Mouse (Mus musculus): ENCODE data around the gene Epha1.

Epha1 gene

GRCm38 (mm10) chr6:42372816-42373547 lies at the start of gene Epha1:
Gene Epha1 (minus strand): TSS chr6:42373268.
- DNase-seq (ENCODE audit: low spot score) = peak; percentile 46

GRCm38 (mm10) chr6:42421439-42421838 lies 48.4 kb upstream of the Epha1 start:
- peak; percentile 29 for DNase-seq (ENCODE audit: low spot score)

- DNase-seq (ENCODE audit: low spot score) = peak; percentile 36
These were observed 46.4 kb upstream of the Epha1 start for GRCm38 (mm10) chr6:42419443-42419842.

DNA sequence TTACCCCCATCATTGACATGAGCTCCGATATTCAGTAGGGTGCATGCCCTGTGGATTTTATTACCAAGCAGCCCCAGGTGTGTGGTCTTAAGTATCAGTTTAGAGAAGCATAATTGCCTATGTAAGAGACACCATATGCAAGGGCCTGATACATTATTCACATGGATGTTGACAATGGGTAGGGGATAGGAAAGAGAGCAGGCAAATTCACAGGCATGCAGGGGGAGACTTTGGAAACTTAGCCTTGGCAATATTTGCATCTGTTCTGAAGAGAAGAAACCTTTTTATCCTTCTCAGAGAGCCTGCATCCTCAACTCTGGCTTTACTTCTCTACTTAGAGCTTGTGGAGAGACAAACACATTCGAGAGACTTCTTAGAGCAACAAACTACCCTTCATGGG lies 32.1 kb upstream of the Epha1 start, which contains the start of gene Tas2r135:
Gene Tas2r135 (plus strand): TSS at position 301 of the 400 bp plus-strand sequence.
- DNase-seq (ENCODE audit: low spot score) = no peak

- DNase-seq (ENCODE audit: low spot score) = no peak
These were observed 26.9 kb upstream of the Epha1 start, which contains the start of gene Tas2r143 for GRCm38 (mm10) chr6:42399938-42400337. Gene Tas2r143 (plus strand): TSS chr6:42400238.

- no peak for DNase-seq (ENCODE audit: low spot score)
These were observed 25.9 kb upstream of the Epha1 start for GRCm38 (mm10) chr6:42398998-42399397.

- DNase-seq (ENCODE audit: low spot score) = no peak
These were observed 25.2 kb upstream of the Epha1 start for GRCm38 (mm10) chr6:42398285-42398684.

- DNase-seq (ENCODE audit: low spot score) = no peak
These were observed 24.1 kb upstream of the Epha1 start for GRCm38 (mm10) chr6:42397041-42397657.

DNA sequence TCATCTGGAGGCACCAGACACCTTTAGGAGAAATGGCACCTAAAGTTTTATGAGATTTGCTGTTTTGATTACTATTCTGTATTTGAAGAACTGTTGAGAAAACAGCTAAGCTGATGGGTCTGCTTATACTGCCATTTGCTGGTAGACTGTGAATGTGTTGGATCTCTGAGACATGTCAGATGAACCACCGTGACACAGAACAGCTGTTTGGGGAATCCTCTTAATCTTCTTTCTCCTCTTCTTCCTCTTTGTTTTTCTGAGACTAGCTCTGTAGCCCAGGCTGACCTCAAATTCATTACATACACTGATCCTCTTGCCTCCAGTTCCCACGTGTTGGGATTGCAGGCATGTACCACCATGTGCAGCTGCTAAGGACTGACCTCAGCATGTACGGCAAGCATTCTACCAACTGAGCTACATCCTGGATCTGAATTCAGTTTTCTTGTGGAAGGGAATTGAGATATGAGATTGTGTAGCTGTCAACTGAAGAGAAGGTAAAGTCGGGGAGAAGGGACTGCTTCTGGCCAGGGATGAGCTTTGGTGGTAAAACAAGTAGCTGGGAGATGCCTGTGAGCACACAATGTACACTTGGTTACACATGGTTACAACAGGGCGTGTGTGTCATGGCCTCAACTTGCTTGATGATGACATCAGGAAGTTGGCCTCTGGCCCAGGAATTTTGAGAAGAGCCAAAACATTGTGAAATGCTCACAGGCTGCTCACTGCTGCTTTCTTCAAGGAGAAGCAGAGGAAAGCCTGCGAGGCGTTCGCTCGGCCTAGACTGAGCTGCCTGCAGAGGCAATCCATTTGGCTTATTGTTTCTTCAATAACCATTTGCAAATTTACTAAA lies 23.1 kb upstream of the Epha1 start:
- DNase-seq (ENCODE audit: low spot score) = peak; percentile 100

GRCm38 (mm10) chr6:42391796-42392330 lies 18.8 kb upstream of the Epha1 start:
- DNase-seq (ENCODE audit: low spot score) = peak; percentile 88

DNA sequence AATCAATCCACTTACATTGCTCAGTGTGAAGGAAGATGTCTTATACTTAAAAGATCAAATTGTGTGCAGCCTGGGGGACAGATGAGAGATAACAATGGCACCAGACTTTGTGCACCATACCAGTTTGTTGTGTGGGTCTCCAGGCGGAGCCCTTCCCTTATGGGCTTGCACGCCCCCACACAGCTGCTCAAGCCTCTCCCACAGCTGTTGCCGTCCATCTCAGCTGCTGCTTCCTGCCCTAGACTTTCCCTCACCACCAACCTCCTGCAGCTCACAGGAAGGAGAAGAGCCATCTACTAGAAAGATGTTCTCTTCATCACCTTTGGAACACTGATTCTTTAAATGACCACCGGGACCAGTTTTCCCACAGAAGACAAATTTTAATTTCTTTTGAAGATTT lies 12.6 kb upstream of the Epha1 start:
- no peak for DNase-seq (ENCODE audit: low spot score)

GRCm38 (mm10) chr6:42383360-42383759 lies 10.3 kb upstream of the Epha1 start:
- peak; percentile 64 for DNase-seq (ENCODE audit: low spot score)

GRCm38 (mm10) chr6:42381916-42382381 lies 8.9 kb upstream of the Epha1 start:
- peak; percentile 75 for DNase-seq (ENCODE audit: low spot score)

GRCm38 (mm10) chr6:42381221-42381620 lies 8.2 kb upstream of the Epha1 start:
- no peak for DNase-seq (ENCODE audit: low spot score)

- DNase-seq (ENCODE audit: low spot score) = peak; percentile 75
These were observed 7.5 kb upstream of the Epha1 start for GRCm38 (mm10) chr6:42380416-42381144.

GRCm38 (mm10) chr6:42379551-42379950 lies 6.5 kb upstream of the Epha1 start:
- DNase-seq (ENCODE audit: low spot score) = peak; percentile 75

- DNase-seq (ENCODE audit: low spot score) = no peak
These were observed 4.2 kb upstream of the Epha1 start for GRCm38 (mm10) chr6:42377280-42377679.

DNA sequence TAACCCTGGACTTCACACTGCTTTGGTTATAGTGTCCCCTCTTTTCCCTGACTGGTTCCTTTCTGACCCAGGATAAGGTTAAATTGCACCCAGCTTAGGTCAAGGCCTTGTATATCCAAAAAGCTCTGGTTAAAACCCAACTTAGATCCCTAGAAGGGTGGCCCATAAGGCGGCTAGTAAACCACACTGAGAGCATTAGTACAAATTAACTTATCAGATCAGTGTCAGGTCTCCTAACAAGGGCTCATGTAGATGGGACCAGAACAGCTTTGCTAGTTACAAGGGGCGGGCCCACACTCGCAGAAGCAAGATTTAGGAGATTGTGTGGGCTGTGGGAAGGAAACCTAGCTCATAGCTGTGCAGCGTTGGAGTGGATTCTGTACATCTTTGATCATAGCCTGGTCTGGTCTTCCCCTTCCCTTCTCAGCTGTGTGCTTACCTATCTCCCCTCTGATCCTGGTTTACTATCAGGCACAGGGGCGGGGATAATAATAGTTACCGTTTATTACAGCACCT lies 3.5 kb upstream of the Epha1 start:
- no peak for DNase-seq (ENCODE audit: low spot score)

GRCm38 (mm10) chr6:42376016-42376415 lies 2.9 kb upstream of the Epha1 start:
- DNase-seq (ENCODE audit: low spot score) = no peak

- no peak for DNase-seq (ENCODE audit: low spot score)
These were observed 2.1 kb upstream of the Epha1 start for GRCm38 (mm10) chr6:42375131-42375530.

- peak; percentile 69 for DNase-seq (ENCODE audit: low spot score)
These were observed 1.6 kb upstream of the Epha1 start for GRCm38 (mm10) chr6:42374701-42375100.

Data from adipocyte (in vitro differentiated cells).